Mouse (Mus musculus): ENCODE data around the gene Gemin4. TPM values are rescaled to one million over a fixed set of nuclear protein-coding genes. Genes with fewer than 3 reads are reported as not detected.
"Not testable (repeated sequence)": the region's sequence is repeated elsewhere in the genome, so short reads cannot be mapped to it uniquely, and the experiment has no call there.

Gene Gemin4
- polyA plus RNA-seq, 1 experiment from 2014 or later = 53.9 TPM

GRCm38 (mm10) chr11:76246439-76246838, 29.0 kb upstream of the Gemin4 start:
- no peak for DNase-seq (ENCODE audit: low spot score)
- Histone ChIP-seq H3K9me3 (no peaks in the 10 kb centered on the region), H3K36me3 (replicated peaks) (peaks cover 47% of the 10 kb centered on the region), H3K27ac (replicated peaks) (no peak overlapping the region), H3K4me3 (no peak overlapping the region), H3K4me1 (peaks cover 29% of the 10 kb centered on the region), H3K27me3 (replicated peaks; ENCODE audit: low read depth, poor library complexity, severe bottlenecking) (no peaks in the 10 kb centered on the region)

- Histone ChIP-seq H3K27ac (replicated peaks) (peak overlapping the region; percentile 92), H3K4me1 (peaks cover 29% of the 10 kb centered on the region), H3K36me3 (replicated peaks) (peaks cover 44% of the 10 kb centered on the region), H3K9me3 (no peaks in the 10 kb centered on the region), H3K4me3 (peak overlapping the region; percentile 94), H3K27me3 (replicated peaks; ENCODE audit: low read depth, poor library complexity, severe bottlenecking) (no peaks in the 10 kb centered on the region)
- WGBS = 3% methylated on average over 34 of the region's 34 CpGs
- DNase-seq (ENCODE audit: low spot score) = no peak
Observed at GRCm38 (mm10) chr11:76243811-76244546, 26.5 kb upstream of the Gemin4 start.

GRCm38 (mm10) chr11:76242901-76243810, 25.7 kb upstream of the Gemin4 start, which contains the start of the genes Mrm3 and Glod4:
Gene Mrm3, plus strand, starts transcription at chr11:76243715.
Gene Glod4, minus strand, starts transcription at chr11:76243725.
- H3K36me3 ChIP-seq (replicated peaks) = peaks cover 44% of the 10 kb centered on the region
- WGBS = under 1% methylated on average over 61 of the region's 61 CpGs
- peak within 1 kb of the TSS; percentile 94 for H3K4me3 ChIP-seq
- peak within 1 kb of the TSS; percentile 92 for H3K27ac ChIP-seq (replicated peaks)
- H3K9me3 ChIP-seq = no peaks in the 10 kb centered on the region
- DNase-seq (ENCODE audit: low spot score) = peak; percentile 95
- H3K4me1 ChIP-seq = peaks cover 29% of the 10 kb centered on the region
- no peaks in the 10 kb centered on the region for H3K27me3 ChIP-seq (replicated peaks; ENCODE audit: low read depth, poor library complexity, severe bottlenecking)

- Histone ChIP-seq H3K27me3 (replicated peaks; ENCODE audit: low read depth, poor library complexity, severe bottlenecking) (no peaks in the 10 kb centered on the region), H3K27ac (replicated peaks) (no peak overlapping the region), H3K9me3 (no peaks in the 10 kb centered on the region), H3K4me1 (peaks cover 23% of the 10 kb centered on the region), H3K4me3 (no peak overlapping the region), H3K36me3 (replicated peaks) (peaks cover 57% of the 10 kb centered on the region)
- 98% methylated on average over 2 of the region's 2 CpGs for WGBS
- DNase-seq (ENCODE audit: low spot score) = no peak
Observed at GRCm38 (mm10) chr11:76239750-76240149, 22.3 kb upstream of the Gemin4 start.

- H3K36me3 ChIP-seq (replicated peaks) = peaks cover 93% of the 10 kb centered on the region
Observed at GRCm38 (mm10) chr11:76236136-76236535, 18.7 kb upstream of the Gemin4 start.

GRCm38 (mm10) chr11:76225051-76225450, 7.6 kb upstream of the Gemin4 start:
- Histone ChIP-seq H3K27me3 (replicated peaks; ENCODE audit: low read depth, poor library complexity, severe bottlenecking) (no peaks in the 10 kb centered on the region), H3K27ac (replicated peaks) (no peak overlapping the region), H3K4me1 (no peaks in the 10 kb centered on the region), H3K36me3 (replicated peaks) (peaks cover 74% of the 10 kb centered on the region), H3K9me3 (no peaks in the 10 kb centered on the region), H3K4me3 (no peak overlapping the region)
- DNase-seq (ENCODE audit: low spot score) = no peak

More at GRCm38 (mm10) chr11:76236136-76236535, 18.7 kb upstream of the Gemin4 start:
- H3K27ac ChIP-seq (replicated peaks) = no peak overlapping the region
- DNase-seq (ENCODE audit: low spot score) = no peak
- 91% methylated on average over 3 of the region's 3 CpGs for WGBS
- no peaks in the 10 kb centered on the region for H3K27me3 ChIP-seq (replicated peaks; ENCODE audit: low read depth, poor library complexity, severe bottlenecking)
- no peak overlapping the region for H3K4me3 ChIP-seq
- no peaks in the 10 kb centered on the region for H3K4me1 ChIP-seq
- no peaks in the 10 kb centered on the region for H3K9me3 ChIP-seq

GRCm38 (mm10) chr11:76224631-76225030, 7.2 kb upstream of the Gemin4 start:
- Histone ChIP-seq H3K4me3 (no peak overlapping the region), H3K9me3 (no peaks in the 10 kb centered on the region), H3K4me1 (no peaks in the 10 kb centered on the region), H3K27ac (replicated peaks) (no peak overlapping the region), H3K27me3 (replicated peaks; ENCODE audit: low read depth, poor library complexity, severe bottlenecking) (no peaks in the 10 kb centered on the region), H3K36me3 (replicated peaks) (peaks cover 77% of the 10 kb centered on the region)
- no peak for DNase-seq (ENCODE audit: low spot score)
- WGBS = 96% methylated on average over 5 of the region's 5 CpGs

- Histone ChIP-seq H3K4me3 (peak overlapping the region; percentile 86), H3K4me1 (peaks cover 30% of the 10 kb centered on the region), H3K9me3 (no peaks in the 10 kb centered on the region), H3K27ac (replicated peaks) (peak overlapping the region; percentile 98), H3K27me3 (replicated peaks; ENCODE audit: low read depth, poor library complexity, severe bottlenecking) (no peaks in the 10 kb centered on the region), H3K36me3 (replicated peaks) (peaks cover 70% of the 10 kb centered on the region)
- WGBS = 5% methylated on average over 33 of the region's 33 CpGs
- peak; percentile 68 for DNase-seq (ENCODE audit: low spot score)
Observed at GRCm38 (mm10) chr11:76216681-76217389, 629 bp downstream of the Gemin4 start.

- DNase-seq (ENCODE audit: low spot score) = no peak
- H3K36me3 ChIP-seq (replicated peaks) = peaks cover 70% of the 10 kb centered on the region
- no peaks in the 10 kb centered on the region for H3K27me3 ChIP-seq (replicated peaks; ENCODE audit: low read depth, poor library complexity, severe bottlenecking)
- H3K27ac ChIP-seq (replicated peaks) = peak overlapping the region; percentile 98
- peaks cover 30% of the 10 kb centered on the region for H3K4me1 ChIP-seq
- WGBS = 94% methylated on average over 5 of the region's 5 CpGs
- no peaks in the 10 kb centered on the region for H3K9me3 ChIP-seq
- peak overlapping the region; percentile 86 for H3K4me3 ChIP-seq
Observed at GRCm38 (mm10) chr11:76216049-76216540, 1.4 kb downstream of the Gemin4 start.

- no peak overlapping the region for H3K27ac ChIP-seq (replicated peaks)
- peaks cover 70% of the 10 kb centered on the region for H3K36me3 ChIP-seq (replicated peaks)
- H3K4me1 ChIP-seq = peaks cover 30% of the 10 kb centered on the region
- no peaks in the 10 kb centered on the region for H3K27me3 ChIP-seq (replicated peaks; ENCODE audit: low read depth, poor library complexity, severe bottlenecking)
- H3K4me3 ChIP-seq = no peak overlapping the region
- no peak for DNase-seq (ENCODE audit: low spot score)
- 93% methylated on average over 2 of the region's 2 CpGs for WGBS
- no peaks in the 10 kb centered on the region for H3K9me3 ChIP-seq
Observed at GRCm38 (mm10) chr11:76215011-76215410, 2.5 kb downstream of the Gemin4 start.

- Histone ChIP-seq H3K36me3 (replicated peaks) (peaks cover 70% of the 10 kb centered on the region), H3K4me1 (peaks cover 30% of the 10 kb centered on the region), H3K27ac (replicated peaks) (no peak overlapping the region), H3K9me3 (no peaks in the 10 kb centered on the region), H3K4me3 (no peak overlapping the region), H3K27me3 (replicated peaks; ENCODE audit: low read depth, poor library complexity, severe bottlenecking) (no peaks in the 10 kb centered on the region)
- DNase-seq (ENCODE audit: low spot score) = no peak
- WGBS = 64% methylated on average over 5 of the region's 5 CpGs
Observed at GRCm38 (mm10) chr11:76213841-76214240, 3.6 kb downstream of the Gemin4 start.

- Histone ChIP-seq H3K36me3 (replicated peaks) (peaks cover 92% of the 10 kb centered on the region), H3K4me1 (peaks cover 17% of the 10 kb centered on the region)
- H3K9me3 ChIP-seq; H3K27me3 ChIP-seq (replicated peaks; ENCODE audit: low read depth, poor library complexity, severe bottlenecking); DNase-seq (ENCODE audit: low spot score); H3K27ac ChIP-seq (replicated peaks); H3K4me3 ChIP-seq: not testable (repeated sequence)
- 90% methylated on average over 6 of the region's 6 CpGs for WGBS
Observed at GRCm38 (mm10) chr11:76211595-76211994, 5.9 kb downstream of the Gemin4 start.
